Mouse (Mus musculus) forebrain, embryonic 15.5 days (tissue): ENCODE data around the gene Abhd12b. TPM values are rescaled to one million over a fixed set of nuclear protein-coding genes. Genes with fewer than 3 reads are reported as not detected.

Source experiments
- polyA plus RNA-seq: library from polyadenylated mRNA; unstranded; fragments of >200 nt; fragmentation: Nextera tagmentation; extraction: Ambion mirVana; gene quantifications from 2 replicates; pipeline ENCODE4 v1.2.1, GENCODE M21; 2015

Abhd12b gene
- polyA plus RNA-seq, 1 experiment from 2014 or later, result not detected

Other genes starting within 250 kb of the Abhd12b start
- 4.1 TPM in 2 replicates for gene Sav1, start 167.1 kb upstream of the Abhd12b start, polyA plus RNA-seq
- gene Nin, start 40.4 kb upstream of the Abhd12b start, polyA plus RNA-seq, result 33.5 and 34.9 TPM in 2 replicates
- 4.1 and 6.7 TPM in 2 replicates for gene Pygl, start 77.3 kb downstream of the Abhd12b start, polyA plus RNA-seq
- 45.4 and 51.8 TPM in 2 replicates for gene Trim9, start 193.5 kb downstream of the Abhd12b start, polyA plus RNA-seq